ENCODE assay signal across 16 mouse cellular contexts in genomic region chr9:70284584-70285140, GRCm38 (mm10).
DNase-seq lines count a peak whose midpoint lies in the region; ATAC-seq and TF ChIP-seq lines count a peak whose summit lies in the region.
"Had no signal": no experiment of that assay in that cellular context is flagged by ENCODE, and none has a peak within 500 bp of the region (broad histone marks: within the 10 kb centered on the region; RNA-seq: fewer than 3 reads in every experiment).

No protein-coding gene starts in this region.

- no peak overlapping the region for H3K4me2 ChIP-seq in lung, postnatal 0 days (replicated peaks; ENCODE audit: low read depth, low read length)
- H3K4me2 ChIP-seq: midbrain, embryonic 15.5 days had no signal

- no peak for DNase-seq in frontal cortex, postnatal 14 days (ENCODE audit: low spot score in 2 of 2)
- DNase-seq in lung, postnatal 0 days (ENCODE audit: low spot score), result peak; percentile 59
- DNase-seq in lung, postnatal 10 days, result no peak
- peak; percentile 17 to 49 for DNase-seq in left cerebral cortex, postnatal 14 days (ENCODE audit: low spot score in 2 of 2)
- peak; percentile 68 for DNase-seq in telencephalon, adult 2 months (ENCODE audit: low read depth, low spot score)
- no peak for DNase-seq in thymus, postnatal 36 days
- DNase-seq in forebrain, embryonic 10.5 days (ENCODE audit: extremely low spot score, low spot score), result no peak
- DNase-seq: adrenal gland, postnatal 14 days; B cell, adult 2 months; cerebellum, adult 18-20 months; kidney, postnatal 25 days had no signal

- peak; percentile 82 for ATAC-seq in frontal cortex, adult (ENCODE audit: low TSS enrichment)
- ATAC-seq in lung, postnatal 0 days, result peak; percentile 82
- ATAC-seq: forebrain, embryonic 14.5 days; midbrain, embryonic 15.5 days had no signal

- H3K27me3 ChIP-seq in lung, postnatal 0 days (replicated peaks; ENCODE audit: insufficient read depth, low read length), result no peaks in the 10 kb centered on the region
- no peaks in the 10 kb centered on the region for H3K27me3 ChIP-seq in forebrain, embryonic 10.5 days (ENCODE audit: poor library complexity, severe bottlenecking)
- H3K27me3 ChIP-seq: midbrain, embryonic 15.5 days had no signal

- no peaks in the 10 kb centered on the region for H3K4me1 ChIP-seq in lung, postnatal 0 days (ENCODE audit: insufficient read depth, low read depth, low read length)
- H3K4me1 ChIP-seq in forebrain, embryonic 10.5 days, result no peaks in the 10 kb centered on the region
- H3K4me1 ChIP-seq: midbrain, embryonic 15.5 days had no signal

- WGBS in lung, postnatal 0 days, result 47% methylated on average over 7 of the region's 7 CpGs
- 87% methylated on average over 7 of the region's 7 CpGs for WGBS in forebrain, embryonic 10.5 days

- H3K9me3 ChIP-seq in lung, postnatal 0 days (ENCODE audit: low read length), result no peaks in the 10 kb centered on the region
- H3K9me3 ChIP-seq in forebrain, embryonic 10.5 days, result no peaks in the 10 kb centered on the region; the same call in 1 of the 2 replicates
- H3K9me3 ChIP-seq: midbrain, embryonic 15.5 days had no signal

- no peak for TF ChIP-seq CTCF in lung, postnatal 0 days (IDR thresholded peaks at IDR 0.05)

- no peak overlapping the region for H3K4me3 ChIP-seq in lung, postnatal 0 days (ENCODE audit: low read depth, low read length)
- H3K4me3 ChIP-seq in forebrain, embryonic 10.5 days, result no peak overlapping the region
- H3K4me3 ChIP-seq: midbrain, embryonic 15.5 days had no signal

- H3K9ac ChIP-seq in lung, postnatal 0 days (replicated peaks; ENCODE audit: low read depth), result no peak overlapping the region
- H3K9ac ChIP-seq: liver, embryonic 14.5 days; midbrain, embryonic 15.5 days had no signal

- H3K27ac ChIP-seq in lung, postnatal 0 days (ENCODE audit: low read length), result no peak overlapping the region
- no peak overlapping the region for H3K27ac ChIP-seq in forebrain, embryonic 10.5 days
- H3K27ac ChIP-seq: liver, embryonic 14.5 days; midbrain, embryonic 15.5 days; stomach, postnatal 0 days had no signal

- no peaks in the 10 kb centered on the region; the same call in 1 of the 2 replicates for H3K36me3 ChIP-seq in lung, postnatal 0 days (ENCODE audit: insufficient read depth, low read length)
- H3K36me3 ChIP-seq in forebrain, embryonic 10.5 days (replicated peaks), result no peaks in the 10 kb centered on the region
- H3K36me3 ChIP-seq: midbrain, embryonic 15.5 days had no signal

- TF ChIP-seq EP300 in lung, postnatal 0 days (IDR thresholded peaks at IDR 0.05), result no peak

- intact Hi-C loops in left cerebral cortex, postnatal 14 days (cut with DNase I), result no loop called here

Comparison
In these comparisons a context has a peak if more than half of its experiments do, and no peak if none do; other contexts are left out.
1. DNase-seq: peak in lung, postnatal 0 days (single experiment), left cerebral cortex, postnatal 14 days (2 of 2) and telencephalon, adult 2 months (single experiment); none in frontal cortex, postnatal 14 days (0 of 2), lung, postnatal 10 days (single experiment), thymus, postnatal 36 days (0 of 2) and forebrain, embryonic 10.5 days (single experiment).